Mouse (Mus musculus): ENCODE results near the gene Mrgprb4. TPM values are rescaled to one million over a fixed set of nuclear protein-coding genes. Genes with fewer than 3 reads are reported as not detected.

The Mrgprb4 gene
- not detected for total RNA-seq (2021)
- long read RNA-seq, experiment 1, result 0 reads
- long read RNA-seq, experiment 2, result 0 reads

DNA sequence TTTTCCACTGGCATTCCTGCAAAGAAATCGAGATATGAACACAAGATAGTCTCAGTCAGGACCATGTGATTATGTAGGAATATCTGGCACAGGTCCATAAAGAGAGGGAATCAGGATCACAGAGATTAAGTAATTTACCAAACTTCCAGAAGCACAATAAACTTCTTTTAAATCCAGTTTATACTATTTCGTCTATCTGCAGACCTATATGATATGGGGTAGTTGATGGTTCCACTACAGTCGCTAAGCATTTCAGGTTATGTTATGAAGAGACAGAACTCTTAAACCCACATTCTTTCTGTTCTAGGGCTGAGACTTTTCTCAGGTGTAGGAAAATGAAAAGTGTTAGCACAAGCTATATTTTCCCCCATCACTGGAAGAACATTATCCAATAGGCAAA is at the start of gene Mrgprb4:
Gene Mrgprb4, minus strand, starts transcription at position 101 of the 400 bp plus-strand sequence.
- no peak for DNase-seq (ENCODE audit: low spot score in 2 of 2)

DNA sequence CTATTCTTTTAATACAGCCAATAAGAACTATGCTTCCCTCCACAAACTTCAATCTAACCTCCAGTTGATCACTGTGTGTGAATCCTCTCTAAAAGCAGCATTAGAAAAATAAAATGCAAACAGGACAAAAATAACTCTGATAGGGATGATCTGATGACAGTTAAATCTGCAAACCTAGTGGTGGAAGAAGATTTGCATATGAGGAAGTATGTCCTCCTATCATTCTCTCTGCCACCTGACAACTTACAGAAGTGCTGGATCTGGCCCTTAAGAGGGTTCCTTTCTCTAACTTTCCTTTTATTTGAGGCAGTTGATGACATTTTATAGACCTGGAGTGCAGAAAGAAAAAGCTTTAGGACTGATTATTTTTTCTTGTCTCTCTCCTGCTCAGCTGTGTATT is 27.0 kb upstream of the Mrgprb4 start:
- no peak for DNase-seq (ENCODE audit: low spot score in 2 of 2)

DNA sequence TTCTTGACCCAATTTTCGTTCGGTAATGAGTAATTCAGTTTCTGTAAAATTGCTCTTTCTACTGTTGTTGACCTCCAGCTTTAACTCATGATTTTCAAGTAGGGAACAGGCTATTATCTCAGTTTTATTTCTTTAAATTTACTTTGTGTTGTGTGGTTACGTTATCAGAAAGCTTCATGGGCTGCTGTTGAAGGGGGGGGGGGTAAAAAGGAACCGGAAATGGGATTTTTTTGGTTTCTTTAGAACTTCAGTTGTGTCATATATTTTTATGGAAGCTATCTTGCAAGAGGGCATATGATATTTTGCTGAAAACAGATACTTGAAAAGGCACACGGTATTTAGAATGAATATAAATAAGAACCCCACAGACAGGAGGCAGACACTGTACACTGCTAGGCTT is 26.0 kb upstream of the Mrgprb4 start:
- no peak for DNase-seq (ENCODE audit: low spot score in 2 of 2)

DNA sequence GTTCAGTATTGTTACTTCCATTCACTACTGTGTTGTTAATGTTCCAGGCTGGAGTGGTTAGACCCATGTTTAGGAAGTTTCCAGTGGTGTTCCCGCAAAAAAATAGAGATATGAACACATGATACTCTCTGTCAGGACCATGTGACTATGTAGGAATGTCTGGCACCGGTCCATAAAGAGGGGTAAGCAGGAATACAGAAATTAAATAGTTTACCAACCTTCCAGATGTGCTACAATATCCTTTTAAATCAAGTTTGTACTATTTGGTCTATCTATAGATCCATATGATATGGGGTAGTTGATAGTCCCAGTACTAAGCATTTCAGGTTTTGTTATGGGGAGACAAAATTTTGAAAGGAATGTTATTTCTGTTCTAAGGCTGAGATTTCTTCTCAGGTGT is 30.2 kb downstream of the Mrgprb4 start, which contains the start of gene Mrgprb5:
Gene Mrgprb5, minus strand, starts transcription at position 101 of the 400 bp plus-strand sequence.
- no peak for DNase-seq (ENCODE audit: low spot score in 2 of 2)

DNA sequence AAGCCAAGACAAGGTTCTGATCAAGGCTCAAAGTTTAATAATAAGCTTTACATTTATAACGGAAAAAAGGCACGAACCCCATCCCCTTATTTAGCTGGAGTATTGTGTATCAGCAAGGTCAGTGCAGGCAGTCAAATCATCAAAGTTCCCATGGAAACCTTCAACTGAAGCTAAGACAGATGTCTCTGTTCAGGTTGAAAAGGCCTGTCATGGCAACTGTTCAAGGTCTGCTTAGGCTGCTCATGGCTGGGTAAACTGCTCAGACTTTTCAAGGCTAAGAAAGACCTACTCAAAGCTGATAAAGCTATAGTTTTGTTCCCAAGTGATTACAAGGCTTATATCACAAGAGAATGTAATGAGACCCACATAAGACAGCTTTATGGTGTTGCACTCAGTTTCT is 31.6 kb downstream of the Mrgprb4 start:
- no peak for DNase-seq (ENCODE audit: low spot score in 2 of 2)

Other genes starting within 250 kb of the Mrgprb4 start
- gene Mrgpra4, start 217.2 kb downstream of the Mrgprb4 start, total RNA-seq (2021), result not detected
- gene Mrgprx1, start 171.7 kb downstream of the Mrgprb4 start, total RNA-seq (2021), result not detected
- not detected for gene Mrgprb5, start 30.3 kb downstream of the Mrgprb4 start, total RNA-seq (2021)
- not detected for gene Mrgprb8, start 189.2 kb upstream of the Mrgprb4 start, total RNA-seq (2021)